Mouse (Mus musculus): ENCODE results near the gene Fbxo40. TPM values are rescaled to one million over a fixed set of nuclear protein-coding genes. Genes with fewer than 3 reads are reported as not detected.

The Fbxo40 gene
- polyA plus RNA-seq, 1 experiment from 2014 or later = not detected

DNA sequence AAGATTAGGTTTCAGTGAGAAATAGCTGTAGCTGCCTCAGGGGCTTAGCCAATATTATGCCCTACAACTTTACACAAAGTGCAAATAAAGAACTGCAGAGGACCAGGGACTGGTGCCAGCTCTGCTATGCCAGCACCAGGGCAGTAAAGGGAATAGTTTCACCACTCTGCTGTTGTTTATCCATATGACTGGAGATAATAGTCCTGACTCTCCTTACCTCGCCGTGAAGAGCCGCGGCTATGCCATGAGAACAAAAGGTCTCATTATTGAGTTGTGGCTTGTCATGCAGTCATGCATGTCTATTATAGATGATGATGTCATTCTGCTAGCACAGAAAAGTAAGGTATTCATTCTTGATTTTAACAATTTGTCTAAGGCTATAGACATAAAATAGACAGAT lies 48.4 kb downstream of the Fbxo40 start:
- H3K9me3 ChIP-seq (ENCODE audit: control insufficient read depth, low read length) = no peaks in the 10 kb centered on the region
- WGBS = 90% methylated on average over 4 of the region's 4 CpGs

DNA sequence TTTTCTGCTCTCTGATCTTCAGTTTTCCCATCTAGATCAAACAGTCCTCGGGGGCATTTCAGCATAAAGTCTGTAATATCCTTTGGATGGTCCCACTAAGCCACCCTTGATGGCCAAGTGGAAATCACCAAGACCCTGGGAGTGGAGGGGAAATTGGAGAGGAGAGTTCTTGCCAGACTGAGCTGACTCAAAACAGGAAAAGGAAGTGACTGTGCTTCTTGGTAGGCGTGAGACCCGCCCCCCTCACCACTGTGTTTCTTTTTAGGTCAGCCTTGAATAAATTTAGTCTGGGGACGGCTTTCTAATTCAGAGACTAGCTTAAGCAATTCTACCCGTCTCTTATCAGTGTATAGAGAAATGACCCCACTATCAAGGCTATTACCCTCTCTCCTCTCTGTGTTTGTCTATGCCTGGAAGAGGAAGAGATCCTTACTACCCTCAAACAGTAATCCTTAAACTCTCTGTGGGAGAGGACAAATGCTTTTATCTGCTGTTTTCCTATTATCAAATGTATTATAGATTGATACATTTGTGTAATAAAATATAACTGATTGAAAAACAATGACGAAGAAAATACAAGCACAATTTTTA lies 49.0 kb downstream of the Fbxo40 start:
- Histone ChIP-seq H3K27ac (ENCODE audit: low read depth, low read length) (no peak overlapping the region), H3K4me1 (replicated peaks; ENCODE audit: control insufficient read depth, insufficient read depth, low read length) (no peaks in the 10 kb centered on the region), H3K36me3 (ENCODE audit: control insufficient read depth, insufficient read depth, low read length) (no peaks in the 10 kb centered on the region), H3K9ac (ENCODE audit: low read depth, low read length) (no peak overlapping the region), H3K4me2 (no peak overlapping the region), H3K27me3 (replicated peaks; ENCODE audit: control insufficient read depth, insufficient read depth, low read length) (no peaks in the 10 kb centered on the region), H3K4me3 (ENCODE audit: low read depth, low read length) (no peak overlapping the region), H3K9me3 (ENCODE audit: control insufficient read depth, low read length) (no peaks in the 10 kb centered on the region)
- DNase-seq (ENCODE audit: low spot score) (no peak), ATAC-seq (replicated peaks; ENCODE audit: low FRiP score) (no peak)
- whole genome bisulfite sequencing = 53% methylated on average over 6 of the region's 6 CpGs

More for the DNA sequence above, 48.4 kb downstream of the Fbxo40 start:
- no peak overlapping the region for H3K4me2 ChIP-seq
- no peaks in the 10 kb centered on the region for H3K36me3 ChIP-seq (ENCODE audit: control insufficient read depth, insufficient read depth, low read length)
- DNase-seq (ENCODE audit: low spot score) (no peak), ATAC-seq (replicated peaks; ENCODE audit: low FRiP score) (no peak)
- no peak overlapping the region for H3K9ac ChIP-seq (ENCODE audit: low read depth, low read length)
- H3K4me1 ChIP-seq (replicated peaks; ENCODE audit: control insufficient read depth, insufficient read depth, low read length) = no peaks in the 10 kb centered on the region
- H3K27me3 ChIP-seq (replicated peaks; ENCODE audit: control insufficient read depth, insufficient read depth, low read length) = no peaks in the 10 kb centered on the region
- H3K27ac ChIP-seq (ENCODE audit: low read depth, low read length) = no peak overlapping the region
- no peak overlapping the region for H3K4me3 ChIP-seq (ENCODE audit: low read depth, low read length)

DNA sequence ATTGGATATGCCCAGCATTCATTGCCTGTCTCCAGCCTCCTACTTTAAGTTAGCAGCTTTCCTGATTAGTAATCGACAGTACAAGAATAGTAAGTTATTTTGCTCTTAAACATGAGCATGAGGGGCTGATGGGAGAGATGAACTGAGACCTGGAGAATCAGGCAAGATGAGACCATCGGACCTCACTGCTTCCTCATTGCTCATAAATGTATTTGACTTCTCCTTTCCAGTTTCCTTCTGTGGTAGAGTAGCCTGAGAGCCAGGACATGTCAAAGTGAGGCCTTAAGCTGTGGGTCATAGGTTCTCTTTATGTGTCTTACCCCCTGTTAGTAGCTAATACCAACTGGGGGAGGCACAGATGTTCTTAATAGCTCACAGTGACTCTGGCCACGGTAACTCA lies 54.5 kb downstream of the Fbxo40 start:
- Histone ChIP-seq H3K4me1 (replicated peaks; ENCODE audit: control insufficient read depth, insufficient read depth, low read length) (no peaks in the 10 kb centered on the region), H3K4me3 (ENCODE audit: low read depth, low read length) (no peak overlapping the region), H3K36me3 (ENCODE audit: control insufficient read depth, insufficient read depth, low read length) (peaks cover 2% of the 10 kb centered on the region; the same call in 1 of the 2 replicates), H3K27ac (ENCODE audit: low read depth, low read length) (no peak overlapping the region), H3K9ac (ENCODE audit: low read depth, low read length) (no peak overlapping the region), H3K4me2 (peak overlapping the region; percentile 56), H3K9me3 (ENCODE audit: control insufficient read depth, low read length) (no peaks in the 10 kb centered on the region), H3K27me3 (replicated peaks; ENCODE audit: control insufficient read depth, insufficient read depth, low read length) (no peaks in the 10 kb centered on the region)
- ATAC-seq (replicated peaks; ENCODE audit: low FRiP score) (no peak), DNase-seq (ENCODE audit: low spot score) (no peak)
- WGBS = 63% methylated on average over 3 of the region's 3 CpGs

DNA sequence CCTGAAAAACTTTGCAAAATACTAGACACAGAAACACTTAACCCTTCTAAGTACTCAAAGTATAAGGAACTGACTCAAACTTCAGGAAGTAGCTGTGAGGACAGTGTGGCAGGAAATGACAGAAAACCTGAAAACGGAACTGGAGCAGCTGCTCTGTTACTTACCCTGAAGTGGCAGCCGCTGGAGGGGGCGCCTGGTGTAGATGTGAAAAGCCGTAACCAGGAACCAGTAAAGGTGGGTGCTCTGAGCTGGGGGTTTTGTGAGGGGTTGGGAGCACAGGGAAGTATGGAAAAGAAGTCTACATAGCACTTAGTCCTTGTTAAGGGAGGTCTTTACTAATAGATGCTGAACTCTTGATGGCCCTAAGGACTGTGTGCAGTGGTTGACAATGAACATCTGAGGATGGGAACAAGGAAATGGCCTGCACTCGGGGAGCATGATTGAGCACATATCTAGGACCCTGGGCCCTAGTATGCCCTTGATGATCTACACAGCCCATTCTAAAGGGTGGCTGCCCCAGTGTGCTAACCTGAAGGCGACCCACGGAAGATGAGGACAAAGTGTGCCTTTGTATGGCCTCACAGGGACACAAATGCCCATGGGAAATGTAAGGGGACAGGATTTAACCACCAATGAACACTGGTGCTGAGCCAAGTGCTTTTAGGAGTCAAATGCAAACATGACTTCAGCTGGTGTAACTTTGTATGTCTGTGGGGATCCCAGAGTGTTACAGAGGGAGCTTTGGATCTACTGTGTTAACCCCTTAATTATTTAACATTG lies 55.2 kb downstream of the Fbxo40 start, which contains the start of gene Hcls1:
Hcls1 (plus strand) TSS at position 143 of the 780 bp plus-strand sequence.
- Histone ChIP-seq H3K27ac (ENCODE audit: low read depth, low read length) (no peak within 1 kb of the TSS; the same call in 1 of the 2 replicates), H3K4me3 (ENCODE audit: low read depth, low read length) (peak within 1 kb of the TSS; percentile 34), H3K9ac (ENCODE audit: low read depth, low read length) (peak within 1 kb of the TSS; percentile 41), H3K9me3 (ENCODE audit: control insufficient read depth, low read length) (no peaks in the 10 kb centered on the region), H3K4me2 (peak within 1 kb of the TSS; percentile 56), H3K4me1 (replicated peaks; ENCODE audit: control insufficient read depth, insufficient read depth, low read length) (no peaks in the 10 kb centered on the region), H3K27me3 (replicated peaks; ENCODE audit: control insufficient read depth, insufficient read depth, low read length) (no peaks in the 10 kb centered on the region), H3K36me3 (ENCODE audit: control insufficient read depth, insufficient read depth, low read length) (peaks cover 2% of the 10 kb centered on the region; the same call in 1 of the 2 replicates)
- 49% methylated on average over 7 of the region's 7 CpGs for WGBS
- ATAC-seq (replicated peaks; ENCODE audit: low FRiP score) = peak; percentile 34; the same call in 1 of the 2 replicates
- no peak for DNase-seq (ENCODE audit: low spot score)

DNA sequence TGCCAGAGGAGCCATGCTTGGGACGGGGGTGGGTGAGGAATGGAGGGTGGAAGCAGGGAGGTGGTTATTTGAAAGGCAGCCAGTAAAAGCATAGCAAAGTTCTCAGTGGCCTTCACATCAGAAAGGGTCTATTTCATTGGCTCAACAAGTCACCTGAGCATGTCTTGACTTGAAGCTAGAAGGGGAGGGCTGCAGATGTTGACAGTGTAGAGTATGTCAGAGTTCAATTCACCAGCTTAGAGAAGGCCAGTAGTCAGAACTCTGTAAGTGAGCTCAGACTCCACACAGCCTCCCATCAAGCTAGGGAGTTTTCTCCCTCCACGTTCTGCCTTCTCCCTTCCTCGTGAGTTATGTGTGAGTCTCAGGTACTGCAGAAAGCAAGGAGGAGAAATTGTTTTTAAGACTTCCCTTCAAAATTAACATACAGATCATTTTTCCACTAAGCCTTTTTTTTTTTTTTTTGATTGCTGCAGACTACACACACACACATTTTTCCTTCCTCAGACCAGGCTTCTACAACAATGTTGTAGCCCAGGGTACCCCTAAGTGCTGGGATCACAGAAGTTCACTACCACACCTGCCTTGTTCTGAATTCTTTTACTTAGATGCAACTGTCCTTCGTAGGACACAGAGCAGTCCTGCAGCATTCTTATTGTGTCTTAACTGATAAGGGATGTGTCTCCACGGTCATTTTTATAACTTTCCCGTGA lies 56.0 kb downstream of the Fbxo40 start:
- Histone ChIP-seq H3K27ac (ENCODE audit: low read depth, low read length) (no peak overlapping the region), H3K4me1 (replicated peaks; ENCODE audit: control insufficient read depth, insufficient read depth, low read length) (no peaks in the 10 kb centered on the region), H3K4me2 (peak overlapping the region; percentile 56), H3K9me3 (ENCODE audit: control insufficient read depth, low read length) (no peaks in the 10 kb centered on the region), H3K9ac (ENCODE audit: low read depth, low read length) (0 out of 2 replicates have a peak overlapping the region, but pooled peaks have one; percentile 22), H3K36me3 (ENCODE audit: control insufficient read depth, insufficient read depth, low read length) (peaks cover 2% of the 10 kb centered on the region; the same call in 1 of the 2 replicates), H3K27me3 (replicated peaks; ENCODE audit: control insufficient read depth, insufficient read depth, low read length) (no peaks in the 10 kb centered on the region), H3K4me3 (ENCODE audit: low read depth, low read length) (peak overlapping the region; percentile 34)
- ATAC-seq (replicated peaks; ENCODE audit: low FRiP score) = peak; percentile 54
- 37% methylated on average over 6 of the region's 6 CpGs for WGBS
- no peak for DNase-seq (ENCODE audit: low spot score)

DNA sequence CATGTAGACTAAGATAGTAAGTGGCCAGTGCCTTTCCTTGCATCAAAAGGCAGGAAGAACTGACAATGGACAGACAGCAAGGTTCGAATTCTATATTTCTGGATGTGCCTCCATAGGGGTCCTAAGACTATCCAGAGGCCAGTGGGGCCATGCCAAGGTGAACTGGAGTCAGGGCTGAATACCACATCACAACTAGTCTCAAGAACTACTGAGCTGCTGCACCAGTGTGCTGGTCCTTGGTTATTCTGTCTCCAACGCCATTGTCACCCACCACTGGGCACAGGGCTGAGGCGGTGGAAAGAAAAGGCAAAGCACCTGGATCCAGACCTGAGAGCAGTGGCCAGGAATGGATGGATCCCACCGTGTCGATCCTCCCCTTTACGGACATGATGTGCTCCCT lies 57.7 kb downstream of the Fbxo40 start:
- Histone ChIP-seq H3K4me3 (ENCODE audit: low read depth, low read length) (no peak overlapping the region), H3K27me3 (replicated peaks; ENCODE audit: control insufficient read depth, insufficient read depth, low read length) (no peaks in the 10 kb centered on the region), H3K4me1 (replicated peaks; ENCODE audit: control insufficient read depth, insufficient read depth, low read length) (no peaks in the 10 kb centered on the region), H3K9me3 (ENCODE audit: control insufficient read depth, low read length) (no peaks in the 10 kb centered on the region), H3K36me3 (ENCODE audit: control insufficient read depth, insufficient read depth, low read length) (peaks cover 10% of the 10 kb centered on the region), H3K27ac (ENCODE audit: low read depth, low read length) (no peak overlapping the region), H3K9ac (ENCODE audit: low read depth, low read length) (no peak overlapping the region), H3K4me2 (no peak overlapping the region)
- 87% methylated on average over 6 of the region's 6 CpGs for WGBS
- ATAC-seq (replicated peaks; ENCODE audit: low FRiP score) (no peak), DNase-seq (ENCODE audit: low spot score) (no peak)

DNA sequence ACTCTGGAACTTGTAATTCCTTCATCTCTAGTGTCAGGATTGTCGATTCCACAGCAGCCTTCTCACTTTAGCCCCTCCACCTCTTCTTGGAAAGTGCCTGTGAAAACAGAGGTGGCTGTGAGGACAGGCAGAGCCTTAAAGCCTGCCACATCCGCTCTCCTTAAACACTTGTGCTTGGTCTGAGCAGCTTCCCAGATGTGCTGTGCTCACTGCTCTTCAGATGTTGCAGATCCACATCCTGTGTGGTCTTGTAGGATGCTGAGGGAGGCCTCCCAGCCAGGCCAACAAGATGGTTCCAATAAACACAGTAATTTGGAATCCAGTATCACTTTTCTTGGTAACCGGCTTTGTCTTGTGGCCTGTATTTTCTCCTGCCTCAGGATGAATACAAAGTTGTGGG lies 58.3 kb downstream of the Fbxo40 start:
- no peaks in the 10 kb centered on the region for H3K9me3 ChIP-seq (ENCODE audit: control insufficient read depth, low read length)
- DNase-seq (ENCODE audit: low spot score) (no peak), ATAC-seq (replicated peaks; ENCODE audit: low FRiP score) (no peak)
- H3K4me2 ChIP-seq = no peak overlapping the region
- H3K9ac ChIP-seq (ENCODE audit: low read depth, low read length) = no peak overlapping the region
- H3K4me3 ChIP-seq (ENCODE audit: low read depth, low read length) = no peak overlapping the region
- H3K36me3 ChIP-seq (ENCODE audit: control insufficient read depth, insufficient read depth, low read length) = peaks cover 10% of the 10 kb centered on the region
- no peaks in the 10 kb centered on the region for H3K27me3 ChIP-seq (replicated peaks; ENCODE audit: control insufficient read depth, insufficient read depth, low read length)
- H3K4me1 ChIP-seq (replicated peaks; ENCODE audit: control insufficient read depth, insufficient read depth, low read length) = no peaks in the 10 kb centered on the region
- 87% methylated on average over 3 of the region's 3 CpGs for WGBS
- no peak overlapping the region for H3K27ac ChIP-seq (ENCODE audit: low read depth, low read length)

DNA sequence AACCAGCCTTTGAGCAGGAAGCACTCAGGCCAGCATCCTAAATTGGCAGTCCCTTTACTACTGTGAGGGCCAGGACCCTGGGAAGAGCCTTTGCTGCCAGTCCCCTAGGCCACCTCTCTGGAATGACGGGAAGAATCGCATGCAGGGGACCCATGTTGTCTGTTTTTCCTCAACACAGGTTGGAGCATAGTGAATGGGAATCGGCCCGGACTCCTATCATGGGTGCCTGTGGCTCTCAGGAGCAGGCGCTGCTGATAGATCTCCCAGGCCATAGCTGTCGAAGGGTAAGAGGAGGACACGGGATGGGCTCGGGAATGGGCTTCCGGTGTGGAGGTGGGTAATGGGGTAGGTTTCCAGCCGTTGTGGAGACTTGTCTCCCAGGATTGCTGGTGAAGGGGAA lies 58.9 kb downstream of the Fbxo40 start:
- Histone ChIP-seq H3K27me3 (replicated peaks; ENCODE audit: control insufficient read depth, insufficient read depth, low read length) (no peaks in the 10 kb centered on the region), H3K9me3 (ENCODE audit: control insufficient read depth, low read length) (no peaks in the 10 kb centered on the region), H3K4me2 (no peak overlapping the region), H3K9ac (ENCODE audit: low read depth, low read length) (no peak overlapping the region), H3K4me1 (replicated peaks; ENCODE audit: control insufficient read depth, insufficient read depth, low read length) (no peaks in the 10 kb centered on the region), H3K4me3 (ENCODE audit: low read depth, low read length) (no peak overlapping the region), H3K36me3 (ENCODE audit: control insufficient read depth, insufficient read depth, low read length) (peaks cover 10% of the 10 kb centered on the region), H3K27ac (ENCODE audit: low read depth, low read length) (no peak overlapping the region)
- 94% methylated on average over 10 of the region's 10 CpGs for WGBS
- ATAC-seq (replicated peaks; ENCODE audit: low FRiP score) (no peak), DNase-seq (ENCODE audit: low spot score) (no peak)
